ENCODE assay signal across 10 mouse cellular contexts in the genomic region with DNA sequence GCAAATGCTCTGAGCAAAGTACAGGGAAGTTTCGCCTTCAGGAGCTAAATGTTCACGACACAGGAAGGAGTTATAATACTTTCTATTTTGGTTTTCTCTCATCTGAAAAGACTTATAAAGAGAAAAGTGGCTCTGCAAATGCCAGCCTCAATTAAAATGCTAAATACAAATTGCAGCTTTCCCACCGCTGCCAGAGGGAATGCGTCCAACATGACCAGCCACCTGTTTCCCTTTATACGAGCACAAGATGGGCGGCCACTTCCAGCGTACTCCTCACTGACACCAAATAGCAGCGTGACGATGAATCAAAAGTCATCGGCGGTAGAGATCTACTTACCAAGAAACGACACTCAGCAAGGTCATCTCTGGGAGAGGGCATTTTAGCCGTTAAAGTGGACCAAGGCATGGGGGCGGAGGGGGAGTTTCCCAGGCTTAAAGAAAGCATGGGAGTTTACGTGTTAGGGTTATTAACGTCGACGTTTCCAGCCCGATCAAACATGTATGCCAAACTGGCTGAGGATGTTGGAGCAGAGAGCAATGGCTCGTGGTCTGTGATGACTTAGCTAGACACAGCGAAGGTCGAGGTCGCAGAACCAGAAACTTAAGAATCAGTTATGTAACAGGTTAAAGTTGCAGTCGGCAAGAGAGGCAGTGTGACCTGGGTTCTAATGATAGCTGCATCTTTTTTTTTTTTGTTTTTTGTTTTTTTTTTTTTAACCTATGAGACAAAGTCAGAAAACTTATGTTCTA. TPM values are rescaled to one million over a fixed set of nuclear protein-coding genes. Genes with fewer than 3 reads are reported as not detected.
DNase-seq lines count a peak whose midpoint lies in the region; TF ChIP-seq lines count a peak whose summit lies in the region.
"Had no signal": no experiment of that assay in that cellular context is flagged by ENCODE, and none has a peak within 500 bp of the region (broad histone marks: within the 10 kb centered on the region; RNA-seq: fewer than 3 reads in every experiment).

No protein-coding gene starts in this region.

- H3K27me3 ChIP-seq in thymus, adult 2 months (ENCODE audit: control insufficient read depth, insufficient read depth, low read length) = no peaks in the 10 kb centered on the region
- H3K27me3 ChIP-seq: liver, embryonic 15.5 days; neural tube, embryonic 12.5 days had no signal

- TF ChIP-seq POLR2A in thymus, adult 2 months (IDR thresholded peaks at IDR 0.05; ENCODE audit: control insufficient read depth, extremely low read depth, insufficient read depth, low read length, poor library complexity) = no peak

- DNase-seq in adrenal gland, adult 2 months = peak; percentile 55
- DNase-seq in adrenal gland, postnatal 25 days = no peak
- peak; percentile 30 for DNase-seq in ovary, postnatal 36 days (ENCODE audit: low spot score)
- DNase-seq in ovary, postnatal 10 days (ENCODE audit: low spot score) = no peak
- DNase-seq in layer of hippocampus, adult 9-11 months = peak; percentile 38
- no peak for DNase-seq in spleen, adult 12 weeks (ENCODE audit: low spot score)
- DNase-seq in liver = no peak
- no peak for DNase-seq in thymus, adult 2 months

- no peak overlapping the region for H3K27ac ChIP-seq in thymus, adult 2 months (ENCODE audit: control insufficient read depth, insufficient read depth, low read length)
- H3K27ac ChIP-seq: liver, embryonic 15.5 days; neural tube, embryonic 12.5 days had no signal

- TF ChIP-seq CTCF in thymus, adult 2 months (IDR thresholded peaks at IDR 0.05; ENCODE audit: borderline replicate concordance, control insufficient read depth, extremely low read depth, insufficient read depth, low read length, poor library complexity) = no peak

- H3K4me1 ChIP-seq in thymus, adult 2 months (replicated peaks; ENCODE audit: control insufficient read depth, insufficient read depth, low read length) = no peaks in the 10 kb centered on the region
- H3K4me1 ChIP-seq: liver, embryonic 15.5 days; neural tube, embryonic 12.5 days had no signal

- no peak overlapping the region for H3K4me3 ChIP-seq in thymus, adult 2 months (ENCODE audit: control insufficient read depth, insufficient read depth, low read length)
- H3K4me3 ChIP-seq: liver, embryonic 15.5 days; neural tube, embryonic 12.5 days had no signal

- no peaks in the 10 kb centered on the region for H3K36me3 ChIP-seq in thymus, adult 2 months (ENCODE audit: control insufficient read depth, insufficient read depth, low read length)
- H3K36me3 ChIP-seq: liver, embryonic 15.5 days; neural tube, embryonic 12.5 days had no signal

- WGBS in thymus, adult 2 months = 77% methylated on average over 24 of the region's 24 CpGs

RNA-seq across cellular contexts. Expression of a gene that starts 59.6 kb away (rescaled TPM):
- 10 to 100 TPM; 80.3 to 95.3 TPM for total RNA-seq in adrenal gland, adult 2 months (2021)
- polyA plus RNA-seq in adrenal gland, adult 2 months (2012; rRNA removed) = 7.6 and 7.7 TPM in 2 replicates
- 77.2 and 97.1 TPM in 2 replicates for total RNA-seq in adrenal gland, postnatal 25 days (2021)
- 23.7 and 44.1 TPM in 2 replicates for polyA plus RNA-seq in thymus, adult 2 months (2012; rRNA removed)

Comparison
In these comparisons a context has a peak if more than half of its experiments do, and no peak if none do; other contexts are left out.
1. DNase-seq: peak in adrenal gland, adult 2 months (single experiment), ovary, postnatal 36 days (single experiment) and layer of hippocampus, adult 9-11 months (single experiment); none in adrenal gland, postnatal 25 days (single experiment), ovary, postnatal 10 days (single experiment), spleen, adult 12 weeks (single experiment), liver (single experiment) and thymus, adult 2 months (single experiment).